Mouse (Mus musculus): ENCODE measurements at regions not wholly inside any gene's neighbourhood (a gene's known extent, or its start where the extent isn't known, plus 50 kb on each side); places are given as distances from the start of the nearest gene placed in this dataset.

DNA sequence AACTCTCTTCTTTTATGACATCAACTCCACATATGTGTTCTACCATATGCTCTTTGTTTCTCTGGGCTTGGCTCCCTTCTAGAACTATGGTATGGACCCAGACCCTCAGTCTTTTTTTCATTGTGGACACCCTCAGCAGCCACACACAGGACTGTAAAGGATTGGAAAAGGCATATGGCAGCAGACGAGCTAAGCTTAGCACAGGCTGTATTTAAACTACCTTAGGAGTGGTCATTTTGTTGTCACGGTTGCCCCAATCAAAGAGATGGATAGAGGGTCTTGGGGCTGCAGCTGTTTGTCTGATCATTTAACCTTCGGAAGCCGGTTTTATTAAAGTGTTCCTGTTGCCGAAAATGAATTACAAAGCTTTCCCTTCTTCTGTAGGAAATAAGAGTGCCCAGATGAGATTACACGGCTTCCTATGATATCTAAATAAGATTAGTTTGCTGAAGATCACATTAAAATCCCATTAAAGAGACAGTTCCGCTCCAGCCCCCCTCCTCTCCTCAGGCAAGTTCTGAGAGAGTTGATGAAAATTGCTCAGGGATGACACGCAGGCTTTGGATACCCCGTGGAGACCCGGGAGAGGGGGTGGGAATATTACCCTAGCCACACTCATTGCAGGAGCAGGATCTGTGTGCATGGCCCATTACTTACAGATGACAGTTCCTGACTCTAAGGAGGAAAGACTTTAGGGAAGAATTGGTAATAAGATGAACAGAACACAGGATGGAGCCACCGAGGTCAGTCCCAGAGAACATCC is 227.4 kb upstream of the Ddx18 start:
- TF ChIP-seq POLR2A (IDR thresholded peaks at IDR 0.05; ENCODE audit: borderline replicate concordance, extremely low read depth, insufficient read depth, insufficient read length, poor library complexity, severe bottlenecking) (no peak), CTCF (IDR thresholded peaks at IDR 0.05; ENCODE audit: borderline replicate concordance, extremely low read depth, insufficient read depth, insufficient read length) (no peak)
